Mouse (Mus musculus) splenic B cell, adult 2 months (primary cell): ENCODE results near the gene Il11ra1.
"Not testable (repeated sequence)": the region's sequence is repeated elsewhere in the genome, so short reads cannot be mapped to it uniquely, and the experiment has no call there.

Experiments
- DNase-seq: peaks from one replicate; pipeline ENCODE4 v3.0.0-alpha.2; 2011; ENCODE audit warnings: low read depth, low spot score
- H3K27me3 ChIP-seq: 2 replicates; pipeline ENCODE4 v1.6.1; 2012; ENCODE audit warnings: mild to moderate bottlenecking, low read length, moderate library complexity, mixed read lengths; ENCODE audit not compliant: control insufficient read depth, poor library complexity, insufficient read depth, severe bottlenecking
- H3K36me3 ChIP-seq: 2 replicates; pipeline ENCODE4 v1.6.1; 2012; ENCODE audit warnings: mild to moderate bottlenecking, low read length, moderate library complexity, mixed read lengths; ENCODE audit not compliant: control insufficient read depth, poor library complexity, insufficient read depth, severe bottlenecking

Gene Il11ra1

DNA sequence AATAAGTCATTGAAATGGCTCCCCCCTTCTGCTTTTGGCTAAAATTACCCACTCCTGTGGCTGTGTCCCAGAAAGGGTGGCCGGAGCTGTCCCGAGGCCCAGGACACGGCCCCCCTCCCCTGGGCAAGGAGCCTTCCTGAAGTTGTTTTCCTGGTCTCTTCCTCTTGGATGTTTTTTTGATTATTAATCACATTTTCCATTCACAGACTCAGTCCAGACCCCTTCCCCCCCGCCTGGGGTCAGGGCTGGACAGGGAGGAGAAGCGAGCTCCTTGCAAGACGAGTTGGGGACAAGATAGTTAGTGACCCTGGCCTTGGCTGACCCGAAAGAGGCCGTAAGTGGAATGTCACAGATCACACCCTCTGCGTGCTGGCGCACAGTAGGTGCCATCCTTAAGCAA, at the start of gene Il11ra1:
Il11ra1 (plus strand) TSS at position 207 of the 400 bp plus-strand sequence.
- not testable (repeated sequence) for H3K36me3 ChIP-seq, H3K27me3 ChIP-seq, DNase-seq

DNA sequence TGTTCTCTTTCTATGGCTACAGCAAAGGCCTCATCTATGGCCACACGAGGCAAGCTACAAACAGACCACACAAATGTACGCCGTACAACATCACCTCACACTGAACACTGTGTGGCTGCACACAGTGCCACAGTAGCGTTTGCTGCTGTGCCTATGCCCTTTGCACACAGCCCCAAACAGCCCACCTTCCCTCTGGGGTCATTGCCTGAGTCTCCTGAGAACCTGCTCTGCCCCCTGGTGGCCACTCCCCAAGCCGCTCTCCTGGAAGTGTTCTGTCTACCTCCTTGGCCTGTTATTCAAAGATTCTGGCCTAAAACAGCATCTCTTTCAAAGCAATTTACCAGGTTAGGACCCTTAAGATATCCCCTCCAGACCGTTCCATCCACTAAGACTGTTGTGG, 46.5 kb upstream of the Il11ra1 start:
- DNase-seq = peak; percentile 65
- Histone ChIP-seq H3K36me3 (no peaks in the 10 kb centered on the region), H3K27me3 (no peaks in the 10 kb centered on the region)

DNA sequence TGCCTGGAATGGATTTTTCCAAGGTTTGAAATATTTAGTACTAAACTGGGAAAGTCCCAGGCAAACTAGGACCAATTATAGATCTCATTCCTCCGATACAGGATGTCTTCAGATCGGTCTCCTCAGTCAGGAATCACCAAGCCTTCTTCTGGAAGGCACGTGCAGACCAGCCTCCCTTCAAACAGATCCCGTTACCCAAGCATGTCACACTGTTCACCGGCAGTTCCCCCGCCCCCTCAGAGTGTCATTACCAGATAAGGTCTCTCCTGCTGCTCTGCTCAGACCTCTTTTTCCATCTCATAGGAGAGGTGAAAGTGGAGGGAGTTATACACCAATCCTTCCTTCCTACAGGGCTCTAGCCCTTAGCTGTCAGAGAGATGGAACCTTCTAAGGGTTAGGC, 46.1 kb upstream of the Il11ra1 start:
- no peaks in the 10 kb centered on the region for H3K27me3 ChIP-seq
- no peaks in the 10 kb centered on the region for H3K36me3 ChIP-seq
- DNase-seq = no peak

DNA sequence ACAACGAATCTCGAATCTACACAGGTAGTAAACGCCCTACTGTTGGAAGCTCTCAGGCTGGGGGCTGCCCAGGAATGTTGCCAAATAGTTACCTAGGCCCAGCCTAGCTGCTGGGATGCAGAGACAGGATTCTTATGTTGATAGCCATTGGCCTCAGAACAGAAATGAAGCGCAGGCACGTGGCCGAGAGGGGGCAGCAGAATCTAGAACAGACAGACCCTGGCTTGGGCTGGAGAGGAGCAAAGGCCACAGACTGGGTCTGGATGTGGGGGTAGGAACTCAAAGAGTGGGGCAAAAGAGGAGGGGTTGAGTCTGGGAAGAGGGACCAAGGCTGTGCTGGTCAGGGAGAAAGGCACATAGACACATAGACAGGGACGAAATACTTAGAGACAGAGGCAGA, 45.6 kb upstream of the Il11ra1 start:
- DNase-seq = peak; percentile 21
- H3K27me3 ChIP-seq = no peaks in the 10 kb centered on the region
- no peaks in the 10 kb centered on the region for H3K36me3 ChIP-seq

DNA sequence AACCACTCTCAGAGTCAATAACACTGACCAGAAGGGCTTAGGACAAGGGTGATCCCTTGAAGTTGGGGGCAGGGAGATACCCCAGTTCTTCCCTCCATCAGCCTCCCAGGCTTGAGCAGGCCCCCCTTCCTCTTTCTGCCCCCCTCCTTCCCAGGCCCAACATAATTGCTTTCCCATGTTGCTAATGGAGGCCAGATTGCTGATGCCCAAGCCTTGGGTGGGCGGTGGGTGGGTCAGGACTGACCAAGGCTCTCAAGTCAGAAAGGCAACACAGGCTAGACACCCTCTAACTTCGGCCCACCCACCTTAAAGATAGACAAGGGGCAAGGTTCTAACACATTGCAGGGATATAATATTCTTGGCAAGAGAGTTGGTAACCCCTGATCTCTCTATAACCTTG, 44.3 kb upstream of the Il11ra1 start:
- H3K36me3 ChIP-seq = no peaks in the 10 kb centered on the region
- DNase-seq = no peak
- H3K27me3 ChIP-seq = no peaks in the 10 kb centered on the region

DNA sequence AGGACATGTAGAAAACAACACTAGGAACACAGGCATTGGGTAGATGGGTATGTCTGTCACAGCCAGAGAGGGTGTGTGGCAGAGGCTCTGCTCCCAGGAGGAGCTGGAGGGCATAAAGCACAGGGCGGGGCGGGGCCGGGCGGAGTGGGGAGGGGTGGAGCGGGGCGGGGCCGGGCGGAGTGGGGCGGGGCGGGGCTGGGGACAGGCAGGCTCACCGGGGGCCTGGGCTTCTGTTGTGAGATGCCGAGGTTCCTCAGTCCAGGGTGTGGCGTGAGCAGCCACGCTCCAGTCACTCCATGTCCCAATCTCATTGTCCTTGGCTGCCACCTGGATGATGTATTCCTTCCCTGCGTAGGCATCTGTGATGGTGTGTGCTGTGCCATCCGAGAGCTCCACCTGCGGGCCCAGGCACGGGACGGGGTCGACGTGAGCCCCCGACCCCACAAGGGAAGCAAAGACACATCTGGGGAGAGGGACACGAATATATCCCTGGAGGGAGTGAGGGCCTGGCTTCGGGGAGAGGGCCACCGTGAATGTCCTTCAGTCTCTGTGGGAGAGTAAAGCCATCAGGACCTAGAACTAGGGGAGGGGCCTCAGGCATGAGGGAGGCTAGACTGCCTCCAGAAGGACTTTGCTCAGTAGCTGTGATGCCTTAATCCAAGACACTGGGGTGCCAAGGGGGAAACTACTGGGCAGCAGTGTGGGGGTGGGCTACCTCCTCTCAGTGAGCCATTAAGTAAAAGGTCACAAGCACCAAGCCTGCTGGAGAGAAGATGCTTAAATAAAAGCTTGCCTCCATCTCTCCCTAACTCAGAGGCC, 41.0 kb upstream of the Il11ra1 start:
- Histone ChIP-seq H3K27me3 (no peaks in the 10 kb centered on the region), H3K36me3 (no peaks in the 10 kb centered on the region)
- no peak for DNase-seq

DNA sequence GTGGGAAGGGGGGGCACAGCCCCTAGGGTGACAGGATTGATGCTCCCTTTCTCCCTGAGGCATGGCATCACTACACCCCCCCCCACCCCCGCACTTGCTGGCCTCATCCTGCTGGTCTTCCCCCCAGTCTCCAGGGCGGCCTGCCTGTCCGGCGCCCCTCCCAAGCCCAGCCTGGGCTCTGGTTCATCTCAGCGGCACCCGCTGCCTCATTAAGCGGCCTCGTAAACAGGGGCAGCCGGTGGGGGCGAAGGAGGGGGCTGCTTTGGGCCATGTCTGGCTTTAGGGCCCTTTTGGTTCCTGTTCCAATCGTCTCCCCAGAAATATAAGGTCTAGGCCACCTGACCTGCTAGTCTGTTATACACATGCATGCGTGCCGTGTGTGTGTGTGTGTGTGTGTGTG, 40.2 kb upstream of the Il11ra1 start:
- H3K36me3 ChIP-seq = no peaks in the 10 kb centered on the region
- DNase-seq = no peak
- H3K27me3 ChIP-seq = no peaks in the 10 kb centered on the region

DNA sequence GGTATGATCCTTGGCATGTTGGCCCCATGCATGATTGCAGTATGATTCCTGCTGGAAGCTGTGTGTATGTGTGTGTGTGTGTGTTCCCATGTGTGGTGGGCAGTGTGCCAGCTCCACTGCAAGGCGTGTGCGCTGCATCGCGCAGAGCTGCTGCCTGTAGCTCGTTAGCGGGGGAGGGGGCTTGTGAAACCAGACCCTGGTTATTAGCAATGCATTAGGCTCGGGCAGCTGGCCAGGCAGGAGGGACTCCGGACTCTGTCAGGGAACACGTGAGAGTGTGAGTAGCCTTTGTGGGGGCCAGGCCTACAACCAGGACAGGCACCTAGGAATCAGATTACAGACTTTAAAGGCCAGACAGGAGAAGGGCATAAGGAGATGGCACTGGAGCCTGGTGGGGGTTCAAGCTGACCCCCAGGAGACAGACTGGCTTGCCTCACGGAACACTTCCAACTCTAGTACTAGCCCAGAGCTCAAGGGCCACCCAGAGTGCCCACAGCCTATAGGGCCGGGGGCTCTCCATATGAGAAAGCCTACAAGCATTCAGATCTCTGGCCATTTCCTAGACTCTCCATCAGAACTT, 38.8 kb upstream of the Il11ra1 start:
- no peaks in the 10 kb centered on the region for H3K27me3 ChIP-seq
- no peak for DNase-seq
- H3K36me3 ChIP-seq = no peaks in the 10 kb centered on the region

DNA sequence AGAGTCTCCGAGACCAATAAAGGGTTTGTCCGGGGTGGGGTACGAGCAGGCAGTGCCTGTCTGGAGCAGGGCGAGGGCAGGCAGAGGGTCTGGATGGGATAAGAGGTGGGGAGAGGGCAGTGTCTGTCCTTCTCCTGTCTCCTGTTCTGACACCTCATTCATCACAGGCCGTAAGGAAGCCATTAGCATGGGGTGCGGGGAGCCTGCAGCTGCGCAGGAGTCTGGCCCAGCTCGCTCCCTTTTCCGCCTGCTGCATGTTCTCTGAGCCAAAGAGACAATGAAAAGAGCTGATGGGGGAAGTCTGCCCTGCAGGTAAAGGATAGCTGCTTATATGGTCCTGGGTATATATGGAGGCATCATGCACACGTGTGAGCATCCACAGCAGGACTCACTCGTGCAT, 37.1 kb upstream of the Il11ra1 start:
- Histone ChIP-seq H3K36me3 (no peaks in the 10 kb centered on the region), H3K27me3 (no peaks in the 10 kb centered on the region)
- no peak for DNase-seq

DNA sequence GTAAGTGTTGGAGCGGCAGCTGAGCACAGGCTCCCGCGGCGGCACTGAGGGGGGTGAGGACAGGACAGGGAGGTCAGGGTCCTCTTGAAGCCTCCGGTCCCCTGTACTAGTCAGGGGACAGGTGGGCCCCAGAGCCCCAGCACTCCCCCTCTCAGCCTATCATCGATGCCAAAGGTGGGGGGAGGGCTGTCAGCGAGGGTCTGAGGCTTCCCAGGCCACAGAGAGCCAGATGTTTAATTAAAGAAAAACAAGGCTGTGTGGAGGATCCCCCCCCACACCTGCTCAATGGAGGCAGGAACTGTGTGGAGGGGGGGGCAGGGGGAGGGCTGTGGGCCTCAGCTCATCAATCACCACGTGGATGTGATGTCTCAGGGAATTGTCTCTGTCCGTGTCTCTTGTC, 36.2 kb upstream of the Il11ra1 start:
- Histone ChIP-seq H3K36me3 (no peaks in the 10 kb centered on the region), H3K27me3 (no peaks in the 10 kb centered on the region)
- DNase-seq = no peak

DNA sequence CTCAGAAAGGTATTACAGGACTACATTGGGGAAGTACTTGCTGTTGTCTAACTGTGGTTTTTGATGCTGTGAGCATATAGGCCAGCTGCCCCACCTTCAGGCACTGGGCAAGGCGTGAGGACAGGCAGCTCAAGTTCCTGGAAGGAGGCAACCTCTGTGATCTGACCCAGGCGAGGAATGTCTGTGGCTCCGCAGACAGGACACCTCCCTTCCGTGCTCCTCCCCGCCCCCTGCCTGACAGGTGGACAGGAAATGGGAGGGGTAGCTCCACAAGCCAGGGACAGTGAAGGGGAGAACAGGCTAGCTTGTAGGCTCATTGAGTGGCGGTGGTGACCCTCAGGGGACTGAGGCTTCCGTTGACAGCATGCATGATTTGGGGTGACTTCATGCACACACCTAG, 35.3 kb upstream of the Il11ra1 start:
- DNase-seq = peak; percentile 8

DNA sequence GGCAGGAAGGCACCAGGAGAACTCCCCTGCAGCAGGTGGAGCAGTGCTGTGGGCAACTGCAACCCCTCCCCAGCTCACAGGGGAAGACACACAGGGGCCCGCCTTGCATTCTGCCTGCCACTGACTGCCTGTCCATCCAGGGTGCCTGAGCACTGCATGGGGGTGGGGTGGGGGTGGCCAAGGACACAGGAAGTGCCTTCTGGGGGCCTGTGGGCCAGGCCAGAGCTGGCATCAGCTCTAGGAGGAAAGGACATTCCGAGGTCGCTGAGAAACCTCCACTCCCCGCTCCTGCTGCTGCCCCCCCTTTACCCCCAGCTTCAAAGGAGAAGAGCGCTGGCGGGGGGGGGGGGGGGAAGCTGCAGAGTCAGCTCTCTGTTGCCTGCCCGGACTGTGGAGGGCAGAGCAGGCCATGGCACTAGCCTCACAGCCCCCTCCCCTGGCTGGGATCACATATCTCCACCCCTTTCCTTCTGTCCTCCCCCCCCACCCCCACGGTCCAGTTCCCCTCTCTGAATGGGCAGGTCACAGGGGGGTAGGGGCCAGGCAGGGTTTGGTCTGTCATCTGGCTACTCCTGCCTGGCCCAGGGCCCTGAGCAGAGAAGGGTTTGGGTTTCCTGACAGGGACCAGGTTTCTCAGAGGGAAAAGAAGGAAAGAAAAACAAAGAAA, 34.6 kb upstream of the Il11ra1 start:
- Histone ChIP-seq H3K36me3 (no peaks in the 10 kb centered on the region), H3K27me3 (no peaks in the 10 kb centered on the region)
- no peak for DNase-seq

More for the DNA sequence above, 35.3 kb upstream of the Il11ra1 start:
- Histone ChIP-seq H3K27me3 (no peaks in the 10 kb centered on the region), H3K36me3 (no peaks in the 10 kb centered on the region)

DNA sequence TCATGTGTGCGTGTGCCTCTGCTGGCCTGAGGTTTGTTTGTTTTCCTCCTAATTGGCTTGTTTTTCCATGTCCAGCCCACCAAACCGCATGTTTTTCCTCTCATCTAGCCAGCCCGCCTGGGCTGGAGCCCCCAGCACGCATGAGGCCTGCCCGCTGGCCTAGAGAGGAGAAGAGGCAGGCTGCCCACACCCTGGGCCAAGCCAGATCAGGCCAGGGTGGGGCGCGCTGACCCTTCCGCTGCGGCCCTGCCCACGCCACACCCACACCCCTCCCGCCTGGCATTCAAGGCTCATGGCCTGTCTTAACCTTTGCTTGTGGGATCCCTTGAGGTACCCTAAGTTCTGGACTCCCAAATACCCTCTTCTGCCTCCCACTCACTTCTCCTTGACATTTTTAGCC, 33.1 kb upstream of the Il11ra1 start:
- H3K27me3 ChIP-seq = no peaks in the 10 kb centered on the region
- no peak for DNase-seq

DNA sequence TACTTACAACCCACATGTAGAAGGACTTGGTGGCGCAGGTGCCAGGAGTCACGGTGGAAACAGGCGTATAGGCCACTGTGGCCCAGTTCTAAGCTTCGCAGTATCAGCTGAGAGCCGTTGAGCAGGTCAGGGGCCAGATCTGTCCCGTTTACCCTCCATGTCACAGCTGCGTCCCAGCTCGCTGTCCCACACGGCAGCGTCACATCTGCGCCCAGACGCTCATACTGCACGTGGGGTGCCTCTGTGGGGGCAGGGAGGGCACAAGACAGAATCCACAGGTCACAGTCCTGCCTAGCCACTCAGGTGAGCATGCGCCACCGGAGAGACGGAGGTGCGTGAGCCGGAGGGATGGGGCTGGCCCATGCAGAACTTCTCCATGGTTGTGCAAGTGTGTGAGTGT, 29.0 kb upstream of the Il11ra1 start:
- no peak for DNase-seq
- no peaks in the 10 kb centered on the region for H3K36me3 ChIP-seq
- no peaks in the 10 kb centered on the region for H3K27me3 ChIP-seq

More for the DNA sequence above, 33.1 kb upstream of the Il11ra1 start:
- H3K36me3 ChIP-seq = no peaks in the 10 kb centered on the region

DNA sequence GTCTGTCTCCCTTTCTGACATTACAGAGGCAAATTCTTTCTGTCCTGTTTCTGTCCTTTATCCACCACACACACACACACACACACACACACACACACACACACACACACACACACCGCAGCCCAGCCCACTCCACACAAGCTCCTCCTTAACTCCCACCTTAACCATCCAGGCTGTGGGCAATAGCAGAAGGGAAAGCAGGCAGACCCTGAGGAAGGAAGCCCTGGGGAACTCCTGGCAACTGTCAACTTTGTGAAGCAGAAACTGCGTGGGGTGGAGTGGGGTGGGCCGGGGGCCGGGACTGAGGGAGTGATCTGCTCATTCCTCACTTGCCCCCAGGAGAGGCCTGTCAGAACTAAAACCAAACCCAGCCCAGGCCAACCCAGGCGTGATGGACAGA, 28.3 kb upstream of the Il11ra1 start:
- DNase-seq = no peak
- Histone ChIP-seq H3K27me3 (no peaks in the 10 kb centered on the region), H3K36me3 (no peaks in the 10 kb centered on the region)
